Mouse (Mus musculus) brain, embryonic 14.5 days (tissue): ENCODE data around the gene Dnajb5.
A peak's percentile ranks its signal among the peaks of the same experiment; 100 is the strongest.

ENCODE experiments used
- CTCF ChIP-seq: fragments of 200-500 bp; IDR thresholded peaks from 2 replicates; pipeline ENCODE4 v1.5.1; 2012; ENCODE audit warnings: inconsistent platforms, mild to moderate bottlenecking, moderate library complexity, borderline replicate concordance; ENCODE audit not compliant: insufficient read depth, insufficient read length; ENCODE audit errors: extremely low read depth
- POLR2A ChIP-seq: fragments of 200-500 bp; IDR thresholded peaks from 2 replicates; pipeline ENCODE4 v1.6.1; 2012; ENCODE audit warnings: mild to moderate bottlenecking, inconsistent platforms, borderline replicate concordance; ENCODE audit not compliant: poor library complexity, insufficient read depth, insufficient read length, severe bottlenecking; ENCODE audit errors: extremely low read depth

GRCm38 (mm10) chr4:42961592-42961991, 12.0 kb downstream of the Dnajb5 start:
- no peak for TF ChIP-seq POLR2A
- peak; percentile 77 for TF ChIP-seq CTCF
